Mouse (Mus musculus) embryo, embryonic 9.5 days (tissue): ENCODE measurements around the gene Ms4a18.
A peak's percentile ranks its signal among the peaks of the same experiment; 100 is the strongest.
"Not testable (repeated sequence)": the region's sequence is repeated elsewhere in the genome, so short reads cannot be mapped to it uniquely, and the experiment has no call there.

Experiments used
- DNase-seq: peaks from one replicate; pipeline ENCODE4 v3.0.0-alpha.2; 2017; ENCODE audit errors: extremely low spot score

Gene Ms4a18

DNA sequence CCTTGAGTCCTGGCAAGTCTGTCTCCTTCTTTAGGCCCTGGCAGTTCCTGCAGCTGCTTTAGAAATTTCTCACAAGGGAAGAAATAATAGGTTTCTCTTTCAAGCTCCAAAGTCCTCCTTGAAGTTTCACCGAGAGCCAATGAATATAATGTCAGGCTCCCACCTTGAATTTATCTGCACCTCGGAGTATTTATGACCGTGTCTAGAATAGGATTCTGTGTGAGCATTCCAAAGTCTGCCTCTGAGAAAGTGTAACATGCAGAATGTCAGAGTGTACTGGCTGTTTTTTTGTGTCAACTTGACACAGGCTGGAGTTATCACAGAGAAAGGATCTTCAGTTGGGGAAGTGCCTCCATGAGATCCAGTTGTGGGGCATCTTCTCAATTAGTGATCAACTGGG is at the start of gene Ms4a18:
TSS of gene Ms4a18 (minus strand) at position 141 of the 400 bp plus-strand sequence.
- no peak for DNase-seq

DNA sequence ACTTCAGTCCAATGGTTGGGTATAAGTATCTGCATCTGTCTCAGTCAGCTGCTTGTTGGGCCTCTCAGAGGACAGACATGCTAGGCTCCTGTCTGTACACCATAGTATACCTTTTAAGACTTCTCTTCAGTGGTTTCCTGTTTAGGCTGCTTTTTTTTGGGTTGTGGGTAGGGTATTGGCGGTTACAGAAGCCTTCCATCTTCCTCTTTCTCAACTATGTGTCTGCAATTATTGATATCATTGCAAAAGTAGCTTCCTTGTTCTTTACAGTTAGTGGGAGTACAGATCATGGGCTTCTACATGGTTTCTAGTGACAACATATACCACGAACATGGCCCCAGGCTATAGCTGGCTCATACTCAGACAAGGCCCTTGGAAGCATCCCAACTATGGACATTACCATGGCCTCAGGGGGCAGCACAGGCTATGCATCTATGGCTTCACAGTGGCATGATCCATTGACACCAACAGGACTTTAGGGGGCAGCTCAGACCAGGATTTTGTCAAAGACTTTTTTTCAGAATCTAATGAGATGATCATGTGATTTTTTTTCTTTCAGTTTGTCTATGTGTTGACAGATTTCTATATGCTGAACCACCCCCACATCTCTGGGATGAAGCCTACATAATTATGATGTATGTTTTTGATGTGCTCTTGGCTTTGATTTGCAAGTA is 47.5 kb upstream of the Ms4a18 start:
- DNase-seq: no peak

DNA sequence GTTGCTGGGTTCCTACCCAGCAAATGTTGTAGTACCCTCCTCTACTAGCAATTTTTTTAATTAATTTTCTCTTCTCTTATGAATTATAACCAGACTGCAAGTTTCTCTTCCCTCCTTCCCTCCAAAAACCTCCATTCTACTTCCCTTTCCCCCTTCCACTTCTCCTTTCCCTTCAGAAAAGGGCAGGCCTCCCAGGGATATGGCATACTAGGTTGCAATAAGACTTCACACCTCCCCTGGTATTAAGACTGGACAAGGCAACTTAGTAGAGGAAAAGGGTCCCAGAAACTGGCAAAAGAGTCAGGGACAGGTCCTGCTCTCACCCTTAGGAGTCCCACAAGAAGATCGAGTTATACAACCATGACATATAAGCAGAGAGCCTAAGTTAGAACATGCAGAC is 43.1 kb upstream of the Ms4a18 start:
- no peak for DNase-seq

DNA sequence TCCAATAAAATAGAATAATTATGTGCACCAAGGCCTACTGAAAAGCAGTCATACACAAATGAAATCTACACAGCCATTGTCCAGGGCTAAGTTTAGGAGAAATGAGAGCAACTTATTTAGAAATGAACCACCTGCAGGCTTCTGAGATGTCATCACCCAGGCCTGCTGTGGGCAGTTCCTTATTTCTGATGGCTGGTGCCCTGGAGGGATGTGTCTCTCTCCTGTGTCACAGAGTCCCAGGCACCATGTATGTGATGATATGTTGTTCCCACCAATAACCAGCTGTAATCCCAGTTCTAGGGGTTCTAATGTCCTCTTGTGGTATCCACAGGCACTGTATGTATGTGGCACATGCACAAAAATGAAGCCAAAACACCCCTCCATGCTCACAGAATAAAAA is 42.1 kb upstream of the Ms4a18 start:
- DNase-seq: no peak

DNA sequence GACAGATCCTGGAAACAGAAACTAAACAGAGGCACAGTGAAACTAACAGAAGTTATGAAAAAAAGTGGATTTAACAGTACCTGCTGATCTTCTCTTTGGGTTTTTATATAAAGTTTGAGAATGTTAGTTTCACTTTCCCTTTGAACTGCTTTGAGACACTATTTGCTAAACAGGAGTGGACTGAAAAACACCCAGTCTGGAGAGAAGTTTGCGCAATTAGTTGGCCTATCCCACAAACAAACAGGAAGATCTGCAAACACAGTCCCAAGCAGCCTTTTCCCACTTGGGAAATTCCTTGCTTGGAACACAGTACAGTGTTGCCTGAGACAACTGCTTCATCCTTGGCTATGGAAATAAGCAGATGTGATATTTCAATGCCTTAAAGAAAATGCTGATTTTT is 37.9 kb upstream of the Ms4a18 start:
- DNase-seq: not testable (repeated sequence)

DNA sequence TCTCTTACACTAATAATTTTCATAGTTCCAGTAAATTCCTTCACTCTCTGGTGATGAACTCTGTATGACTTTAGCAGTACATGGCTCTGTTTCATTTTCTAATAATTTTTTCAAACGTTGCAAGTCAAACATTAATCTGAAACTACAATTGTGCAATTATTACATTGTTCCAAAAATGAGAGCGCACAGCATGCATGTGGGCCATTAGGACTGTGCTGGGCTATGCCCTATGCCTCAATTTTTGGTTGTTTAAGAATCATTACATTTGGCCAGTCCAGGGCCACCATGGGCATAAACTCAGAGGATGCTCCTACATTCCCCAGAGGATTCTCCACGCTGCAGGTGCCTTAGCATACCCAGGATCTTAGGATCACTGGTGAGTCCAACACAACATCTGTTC is 35.4 kb upstream of the Ms4a18 start:
- DNase-seq: no peak

DNA sequence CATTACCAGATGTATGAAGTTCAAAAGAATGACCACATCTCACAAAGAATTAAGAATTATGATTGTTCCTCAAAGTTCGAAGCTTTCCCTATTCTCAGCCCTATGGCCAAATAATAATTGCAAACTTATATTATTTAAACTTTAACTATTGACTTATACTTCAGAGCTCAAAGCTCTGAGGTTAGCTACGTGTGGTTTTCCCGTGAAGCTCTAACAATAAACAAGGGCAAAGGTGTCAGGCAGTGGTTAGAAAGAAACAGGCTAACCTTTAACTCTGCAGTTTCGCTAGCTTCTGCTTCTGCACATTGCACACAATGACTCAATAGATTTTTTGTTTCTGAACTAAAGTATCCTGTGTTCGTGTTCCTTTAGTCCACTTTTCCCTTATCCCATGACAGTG is 35.0 kb upstream of the Ms4a18 start:
- DNase-seq: no peak

DNA sequence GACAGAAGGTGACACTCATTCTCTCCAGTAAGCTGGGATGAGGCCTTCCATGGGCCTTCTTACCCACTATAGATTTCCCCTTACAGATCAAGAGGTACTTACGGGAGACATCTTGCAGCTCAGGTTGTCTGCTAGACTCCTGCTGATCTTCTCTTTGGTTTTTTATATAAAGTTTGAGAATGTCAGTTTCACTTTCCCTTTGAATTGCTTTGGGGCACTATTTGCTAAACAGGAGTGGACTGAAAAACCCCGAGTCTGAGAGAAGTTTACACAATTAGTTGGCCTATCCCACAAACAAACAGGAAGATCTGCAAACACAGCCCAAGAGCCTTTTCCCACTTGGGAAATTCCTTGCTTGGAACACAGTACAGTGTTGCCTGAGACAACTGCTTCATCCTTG is 32.5 kb upstream of the Ms4a18 start:
- DNase-seq: no peak

DNA sequence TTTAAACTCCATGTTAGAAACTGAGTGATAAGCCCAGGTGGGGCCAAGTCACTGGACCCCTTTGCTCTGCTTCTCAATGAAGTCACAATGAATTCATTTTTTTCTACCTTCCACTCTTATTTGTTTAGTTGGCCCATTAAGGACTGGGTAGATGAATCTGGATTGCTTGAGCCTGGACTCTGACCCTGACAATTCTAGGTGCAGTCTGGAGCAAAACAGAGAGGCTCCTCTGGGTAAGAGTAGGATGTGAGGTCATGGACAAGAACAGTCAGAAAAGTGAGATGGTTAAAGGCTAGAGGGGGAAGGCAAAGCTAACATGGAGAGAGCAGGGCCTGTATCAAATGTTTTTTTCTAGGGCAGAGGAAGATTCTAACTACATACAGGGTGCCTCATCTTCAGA is 31.6 kb upstream of the Ms4a18 start:
- no peak for DNase-seq

DNA sequence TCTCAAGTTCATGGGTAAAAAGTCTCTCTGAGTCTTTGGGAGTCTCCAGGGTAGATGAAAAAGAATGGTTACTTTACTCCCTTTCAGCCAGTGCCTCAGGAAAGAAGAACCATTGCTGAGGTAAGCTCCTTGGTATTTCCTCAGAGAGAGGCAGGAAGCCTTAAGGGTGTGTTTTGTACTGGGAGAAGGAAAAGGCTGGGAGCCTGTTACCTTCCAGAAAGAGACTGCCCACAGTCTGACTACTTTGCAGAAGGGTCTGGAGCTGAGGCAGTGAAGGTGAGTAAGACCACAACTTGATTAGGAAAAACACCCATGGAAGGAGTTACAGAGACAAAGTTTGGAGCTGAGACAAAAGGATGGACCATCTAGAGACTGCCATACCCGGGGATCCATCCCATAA is 30.7 kb upstream of the Ms4a18 start:
- no peak for DNase-seq

DNA sequence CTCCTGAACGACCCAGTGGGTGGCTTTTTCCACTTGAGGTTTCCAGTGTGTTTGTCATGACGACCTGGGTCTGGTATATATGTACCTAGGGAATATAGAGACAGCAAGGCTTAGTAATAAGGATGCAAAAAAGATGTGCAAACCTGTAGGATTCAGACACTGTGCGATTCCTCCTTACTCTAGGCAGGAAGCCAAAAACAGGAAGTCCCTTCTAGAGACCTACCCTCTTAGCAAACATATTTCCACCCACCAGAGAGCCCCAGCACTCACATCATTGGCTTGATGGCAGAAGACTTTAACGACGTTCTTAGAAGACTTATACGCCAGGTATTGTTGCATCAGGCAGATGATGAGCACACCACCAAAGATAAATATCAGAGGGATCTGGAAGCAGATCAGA is 30.2 kb upstream of the Ms4a18 start:
- no peak for DNase-seq

DNA sequence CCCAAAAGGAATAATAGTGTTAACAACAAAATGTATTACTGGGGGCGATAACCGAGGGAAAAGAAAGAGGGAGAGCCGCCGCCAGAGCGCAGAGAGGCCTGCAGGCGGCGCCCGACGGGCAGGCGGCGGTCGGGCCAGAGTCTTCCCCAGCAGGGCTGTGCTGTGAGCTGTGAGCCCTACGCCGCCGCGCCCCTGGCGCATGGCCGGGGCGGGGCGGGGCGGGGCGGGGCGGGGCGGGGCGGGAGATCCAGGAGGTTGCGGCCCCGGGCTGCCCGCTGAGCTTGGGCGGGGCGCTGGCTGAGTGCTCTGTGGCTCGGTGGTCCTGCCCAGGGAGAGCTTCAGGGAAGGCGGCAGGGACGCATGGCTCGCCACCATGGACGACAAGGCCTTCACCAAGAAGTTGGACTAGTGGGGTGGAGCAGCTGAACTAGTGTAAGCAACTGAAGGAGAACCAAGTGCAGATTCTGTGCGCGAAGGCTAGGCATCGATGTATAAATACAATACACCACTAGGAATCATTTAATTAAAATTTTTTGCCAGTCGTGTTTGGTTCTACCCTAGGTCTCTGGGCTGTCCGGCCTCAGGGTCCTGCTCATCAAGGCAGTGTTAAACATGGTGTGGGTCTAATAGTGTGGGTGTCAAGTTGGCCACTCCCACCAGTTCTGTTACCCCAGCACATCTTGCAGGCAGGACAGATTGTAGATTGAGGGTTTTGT is 27.3 kb upstream of the Ms4a18 start:
- DNase-seq: peak; percentile 84

DNA sequence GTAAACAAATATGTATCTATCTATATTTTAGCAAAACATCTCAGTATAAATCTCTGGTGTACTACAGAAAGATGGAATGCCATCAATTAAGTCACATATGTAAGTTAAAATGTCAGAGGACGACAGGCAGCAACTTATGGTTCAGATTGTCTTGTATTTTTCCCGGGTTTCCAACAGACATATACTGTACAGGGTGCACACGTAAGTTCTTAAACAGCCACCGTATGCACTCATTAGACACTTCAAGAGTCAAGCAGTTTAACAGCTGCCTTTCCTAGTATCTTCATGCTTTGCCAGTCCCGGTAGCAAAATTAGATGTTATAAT is 26.8 kb upstream of the Ms4a18 start:
- no peak for DNase-seq

DNA sequence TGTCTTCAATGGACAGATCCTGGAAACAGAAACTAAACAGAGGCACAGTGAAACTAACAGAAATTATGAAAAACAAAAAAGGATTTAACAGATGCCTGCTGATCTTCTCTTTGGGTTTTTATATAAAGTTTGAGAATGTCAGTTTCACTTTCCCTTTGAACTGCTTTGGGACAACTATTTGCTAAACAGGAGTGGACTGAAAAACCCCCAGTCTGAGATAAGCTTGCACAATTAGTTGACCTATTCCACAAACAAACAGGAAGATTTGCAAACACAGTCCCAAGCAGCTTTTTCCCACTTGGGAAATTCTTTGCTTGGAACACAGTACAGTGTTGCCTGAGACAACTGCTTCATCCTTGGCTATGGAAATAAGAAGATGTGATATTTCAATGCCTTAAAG is 19.7 kb upstream of the Ms4a18 start:
- no peak for DNase-seq

DNA sequence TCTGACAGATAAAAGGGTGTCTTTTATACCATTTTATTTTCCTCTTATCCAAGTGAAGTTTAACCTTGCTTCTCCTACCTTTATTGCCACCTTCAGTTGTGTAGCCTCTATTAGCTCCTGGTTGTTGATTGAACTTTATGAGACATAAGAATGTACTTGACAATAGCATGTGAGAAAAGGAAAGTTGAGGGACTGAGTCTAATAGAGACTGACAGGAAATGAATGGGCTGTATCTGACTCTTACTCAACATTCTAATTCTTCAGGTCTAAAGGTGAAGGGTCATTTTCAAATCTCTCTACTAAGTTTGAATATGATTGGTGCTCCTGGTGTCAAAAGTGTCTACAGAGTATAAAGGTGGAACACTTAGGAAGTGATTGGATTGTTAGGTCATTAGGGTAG is 4.6 kb upstream of the Ms4a18 start:
- no peak for DNase-seq

DNA sequence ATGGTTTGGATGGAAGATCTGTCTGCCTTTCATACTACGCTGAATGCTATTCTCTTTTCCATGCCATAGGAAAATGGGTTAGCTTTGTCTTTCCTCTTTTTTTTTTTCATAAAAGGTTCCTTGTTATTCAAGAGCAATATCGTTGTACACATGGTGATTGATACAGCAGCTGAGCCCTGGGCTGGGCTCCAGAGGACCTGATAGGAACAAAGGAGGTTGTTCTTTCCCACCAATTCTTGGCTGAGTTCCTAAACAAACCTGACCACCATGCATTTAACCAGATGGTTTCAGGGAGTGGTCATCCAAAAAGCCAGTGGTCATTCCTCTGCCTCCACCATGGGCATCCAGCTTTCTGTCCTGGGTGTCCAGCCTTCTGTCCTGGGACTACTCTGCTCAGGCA is 580 bp downstream of the Ms4a18 start:
- no peak for DNase-seq

DNA sequence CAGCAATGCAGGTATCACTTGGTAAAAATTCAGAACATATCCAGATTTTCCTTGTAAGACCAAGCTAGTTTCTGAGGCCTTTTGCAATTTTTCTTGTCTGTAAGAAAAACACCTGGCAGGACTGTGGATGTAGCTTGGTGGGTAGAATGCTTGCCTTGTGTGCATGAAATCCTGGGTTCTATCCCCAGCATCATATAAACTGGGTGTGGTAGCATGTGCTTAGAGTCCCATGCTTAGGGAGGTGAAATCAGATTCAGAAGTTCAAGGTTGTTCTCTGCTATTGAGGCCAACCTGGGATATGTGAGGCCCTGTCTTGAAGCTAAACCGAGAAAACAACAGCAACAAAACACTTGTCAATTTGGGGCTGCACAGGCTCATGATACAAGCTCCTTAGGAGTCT is 1.8 kb downstream of the Ms4a18 start:
- no peak for DNase-seq

DNA sequence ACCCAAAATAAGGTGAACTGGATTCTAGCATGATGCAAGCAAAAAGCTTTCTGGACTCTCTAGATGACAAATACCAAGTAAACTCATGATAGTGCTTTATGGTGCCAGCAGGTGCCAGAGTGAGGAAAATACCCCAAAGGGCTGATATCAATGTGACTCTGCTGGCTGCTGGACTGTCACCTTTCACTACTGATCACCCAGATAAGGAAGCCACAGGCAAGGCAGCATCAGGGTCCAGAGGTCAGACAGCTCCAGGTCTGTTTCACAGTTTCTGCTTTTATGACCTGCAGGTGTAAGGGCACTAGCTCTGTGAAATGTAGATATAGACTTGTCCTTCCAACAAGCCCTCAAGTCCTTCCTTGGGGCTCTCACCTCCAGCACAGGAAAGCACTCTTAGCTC is 2.4 kb downstream of the Ms4a18 start:
- DNase-seq: no peak

DNA sequence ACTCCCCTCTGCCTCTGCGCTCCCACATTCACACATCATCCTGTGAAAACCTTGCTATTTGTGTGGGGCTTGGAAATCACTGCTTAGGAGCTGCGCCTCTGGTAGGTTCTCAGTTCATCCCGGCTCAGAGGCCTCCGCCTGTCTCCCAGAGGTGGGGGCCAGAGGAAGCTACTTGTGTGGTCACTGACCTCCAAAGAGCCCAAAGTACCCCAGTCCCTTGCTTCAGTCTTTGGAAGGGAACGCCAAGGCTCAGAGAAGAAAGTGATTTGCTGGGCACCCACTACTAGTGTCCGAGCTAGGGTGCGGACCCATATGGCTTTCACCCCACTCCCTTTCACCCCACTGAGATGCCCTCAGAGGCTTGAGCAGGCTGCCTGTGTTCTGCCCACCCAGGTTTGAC is 24.7 kb downstream of the Ms4a18 start, which contains the start of gene Ms4a15:
TSS of gene Ms4a15 (minus strand) at position 101 of the 400 bp plus-strand sequence.
- no peak for DNase-seq

DNA sequence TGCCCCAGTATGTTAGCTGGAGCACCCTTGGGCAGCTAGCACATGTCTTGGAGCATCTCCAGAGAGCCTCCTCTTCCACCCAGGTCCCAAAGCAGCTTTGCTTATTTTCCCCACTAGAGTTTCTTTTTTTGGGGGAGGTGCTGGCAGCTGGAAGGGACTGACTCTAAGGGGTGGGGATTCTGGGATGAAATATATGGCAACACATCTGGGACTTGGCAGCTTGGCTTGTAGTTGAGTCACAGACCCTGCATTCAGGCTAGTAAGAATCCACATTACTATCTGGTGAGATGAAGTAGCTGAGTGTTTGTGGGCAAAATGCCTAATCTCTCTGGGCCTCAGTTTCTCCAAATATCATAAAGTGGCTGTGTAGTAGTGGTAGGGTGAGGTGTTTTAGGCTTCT is 25.9 kb downstream of the Ms4a18 start:
- no peak for DNase-seq

DNA sequence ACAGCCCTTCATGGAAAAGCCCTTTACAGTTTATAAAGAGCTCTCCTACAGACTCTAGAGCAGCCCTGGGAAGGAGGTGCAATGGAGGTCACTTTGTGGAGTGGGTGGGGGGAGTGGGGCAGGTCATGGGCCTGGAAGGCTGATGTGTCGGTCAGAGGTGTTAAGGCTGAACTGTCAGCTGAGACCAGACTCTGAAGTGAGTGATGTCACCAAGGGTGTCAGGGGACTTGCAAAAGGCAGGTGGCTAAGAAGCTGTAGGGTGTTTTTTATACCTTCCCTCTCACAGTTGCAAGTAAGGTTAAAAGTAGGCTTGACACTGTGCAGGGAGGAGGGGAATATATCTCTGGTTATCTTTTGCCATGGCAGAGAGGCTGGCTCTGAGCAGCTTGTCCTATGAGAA is 27.1 kb downstream of the Ms4a18 start:
- DNase-seq: no peak

DNA sequence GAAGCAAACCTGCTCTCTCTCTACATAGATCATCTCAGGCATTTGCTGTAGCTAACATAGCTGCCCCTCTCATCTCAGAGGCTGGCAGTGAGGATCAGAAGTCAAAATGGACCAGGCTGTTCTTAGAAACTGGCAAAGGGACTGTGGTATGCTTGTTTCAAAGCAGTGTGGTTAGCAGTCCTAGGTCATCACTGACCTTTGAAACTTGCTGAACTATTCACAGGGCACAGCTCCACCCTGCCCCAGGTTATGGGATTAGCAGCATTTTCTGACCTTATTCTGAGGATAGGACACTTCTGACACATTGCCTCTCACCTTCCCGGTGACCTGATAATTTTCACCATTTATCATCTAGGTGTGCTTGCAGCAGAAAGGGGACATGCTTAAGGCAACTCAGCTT is 29.3 kb downstream of the Ms4a18 start:
- no peak for DNase-seq

DNA sequence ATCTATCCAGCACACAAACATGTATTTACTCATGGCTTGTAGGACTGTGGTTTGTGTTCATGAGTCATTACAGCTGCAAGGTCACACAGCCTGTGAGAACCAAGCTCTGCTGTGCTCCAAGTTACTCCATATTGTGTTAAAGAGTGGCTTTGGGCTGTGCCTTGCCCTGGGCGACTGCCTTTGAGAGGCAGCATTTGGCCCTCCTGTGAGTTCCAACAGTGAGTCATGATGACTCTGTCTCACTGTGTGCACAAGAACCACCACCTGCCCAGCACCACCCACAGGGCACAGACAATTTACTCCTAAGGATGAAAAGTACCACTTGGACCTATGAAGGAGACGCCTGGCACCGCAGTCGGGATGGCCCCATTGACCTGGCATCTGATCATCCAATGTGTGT is 31.9 kb downstream of the Ms4a18 start:
- DNase-seq: no peak

DNA sequence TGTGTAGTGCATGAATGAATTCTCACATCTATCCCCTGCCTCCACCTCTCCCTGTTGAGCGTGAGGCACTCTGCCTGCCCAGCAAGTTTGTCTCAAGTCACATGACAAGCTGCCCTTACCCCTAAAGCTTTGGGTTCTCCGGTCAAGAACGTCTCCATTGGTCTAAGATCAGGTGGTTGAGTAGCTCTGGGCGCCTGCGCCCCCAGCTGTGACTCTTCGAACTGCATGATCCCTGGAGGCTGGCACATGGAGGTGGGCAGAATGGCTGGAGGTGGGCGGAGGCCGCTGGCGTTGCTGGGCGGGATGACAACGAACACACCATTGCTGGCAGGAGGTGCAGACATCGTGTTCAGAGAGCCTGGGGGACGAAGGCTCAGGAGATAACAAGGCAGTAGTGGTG is 33.3 kb downstream of the Ms4a18 start:
- DNase-seq: no peak
